Mouse (Mus musculus) intestine, embryonic 14.5 days (tissue): ENCODE results near the gene Wdr17. TPM values are rescaled to one million over a fixed set of nuclear protein-coding genes. Genes with fewer than 3 reads are reported as not detected.

Source experiments
- ATAC-seq: fragments of 200-750 bp; cut with Nextera tagmentation; replicated peaks from 2 replicates; pipeline ENCODE4 v1.8.0; 2017; ENCODE audit warnings: low read depth, moderate number of reproducible peaks, moderate TSS enrichment, moderate library complexity; ENCODE audit not compliant: low FRiP score, low TSS enrichment
- DNase-seq: peaks from one replicate; pipeline ENCODE4 v3.0.0-alpha.2; 2018; ENCODE audit warnings: low spot score
- H3K27ac ChIP-seq: fragments of 300-500 bp; sonication (generic); 2 replicates; pipeline ENCODE4 v1.5.1; 2014; ENCODE audit warnings: low read depth, mild to moderate bottlenecking, control low read depth
- H3K27me3 ChIP-seq: fragments of 300-500 bp; sonication (generic); replicated peaks from 2 replicates; pipeline ENCODE4 v1.6.1; 2014; ENCODE audit warnings: low read length, control low read depth; ENCODE audit not compliant: control insufficient read depth, insufficient read depth
- H3K36me3 ChIP-seq: fragments of 300-500 bp; sonication (generic); 2 replicates; pipeline ENCODE4 v1.6.1; 2014; ENCODE audit warnings: low read length, control low read depth; ENCODE audit not compliant: control insufficient read depth, insufficient read depth
- H3K4me1 ChIP-seq: fragments of 300-500 bp; sonication (generic); replicated peaks from 2 replicates; pipeline ENCODE4 v1.6.1; 2014; ENCODE audit warnings: low read length, control low read depth, mixed read lengths; ENCODE audit not compliant: control insufficient read depth, insufficient read depth
- H3K4me2 ChIP-seq: fragments of 300-500 bp; sonication (generic); 2 replicates; pipeline ENCODE4 v1.6.1; 2014; ENCODE audit warnings: low read length
- H3K4me3 ChIP-seq: fragments of 300-500 bp; sonication (generic); 2 replicates; pipeline ENCODE4 v1.5.1; 2014; ENCODE audit warnings: low read depth, low read length, control low read depth, mixed read lengths
- H3K9ac ChIP-seq: fragments of 300-500 bp; sonication (generic); 2 replicates; pipeline ENCODE4 v1.6.1; 2014; ENCODE audit warnings: mild to moderate bottlenecking, low read length
- H3K9me3 ChIP-seq: fragments of 300-500 bp; sonication (generic); 2 replicates; pipeline ENCODE4 v1.6.1; 2016; ENCODE audit warnings: low read length, control low read depth; ENCODE audit not compliant: control insufficient read depth
- WGBS: fragments of 180-500 bp; shearing (Covaris S2); extraction: QIAGEN DNeasy Blood & Tissue Kit; methylation state at CpG from one replicate; pipeline ENCODE4 v1.1.7; 2014; 5-methylcytosine and 5-hydroxymethylcytosine counted together
- polyA plus RNA-seq: library from polyadenylated mRNA; unstranded; fragments of >200 nt; fragmentation: Nextera tagmentation; extraction: Ambion mirVana; gene quantifications from 2 replicates; pipeline ENCODE4 v1.2.1, GENCODE M21; 2014

Gene Wdr17
- polyA plus RNA-seq, 1 experiment from 2014 or later, result 0.62 TPM

- DNase-seq (no peak), ATAC-seq (no peak)
- no peaks in the 10 kb centered on the region for H3K27me3 ChIP-seq
- 96% methylated on average over 2 of the region's 2 CpGs for WGBS
- no peaks in the 10 kb centered on the region for H3K9me3 ChIP-seq
- no peaks in the 10 kb centered on the region for H3K36me3 ChIP-seq
- H3K9ac ChIP-seq, result no peak overlapping the region
- H3K27ac ChIP-seq, result no peak overlapping the region
- no peaks in the 10 kb centered on the region for H3K4me1 ChIP-seq
- H3K4me2 ChIP-seq, result no peak overlapping the region
- H3K4me3 ChIP-seq, result no peak overlapping the region
These were observed 289.6 kb downstream of the Wdr17 start for GRCm38 (mm10) chr8:54597386-54597785.

DNA sequence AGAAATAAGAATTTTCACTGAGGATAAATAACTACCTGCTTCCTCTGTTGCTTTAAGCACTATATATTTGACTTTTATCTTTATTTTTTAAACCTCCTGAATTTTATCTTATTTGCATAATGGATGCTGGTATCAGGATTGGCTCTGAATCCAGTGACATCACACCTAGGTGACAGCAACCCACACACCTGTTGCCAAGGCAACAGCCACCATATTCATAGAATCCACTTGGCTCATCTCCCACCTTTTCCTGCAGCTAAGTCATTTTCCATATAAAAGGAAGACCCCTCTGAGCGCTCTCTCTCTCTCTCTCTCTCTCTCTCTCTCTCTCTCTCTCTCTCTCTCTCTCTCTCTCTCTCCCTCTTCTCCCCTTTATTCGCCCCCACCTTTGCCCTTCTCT is 290.0 kb downstream of the Wdr17 start:
- H3K27ac ChIP-seq, result no peak overlapping the region
- WGBS, result 92% methylated on average over 2 of the region's 2 CpGs
- no peaks in the 10 kb centered on the region for H3K4me1 ChIP-seq
- ATAC-seq (no peak), DNase-seq (no peak)
- H3K9me3 ChIP-seq, result no peaks in the 10 kb centered on the region
- no peak overlapping the region for H3K4me3 ChIP-seq
- no peak overlapping the region for H3K9ac ChIP-seq
- no peak overlapping the region for H3K4me2 ChIP-seq
- H3K27me3 ChIP-seq, result no peaks in the 10 kb centered on the region
- no peaks in the 10 kb centered on the region for H3K36me3 ChIP-seq

DNA sequence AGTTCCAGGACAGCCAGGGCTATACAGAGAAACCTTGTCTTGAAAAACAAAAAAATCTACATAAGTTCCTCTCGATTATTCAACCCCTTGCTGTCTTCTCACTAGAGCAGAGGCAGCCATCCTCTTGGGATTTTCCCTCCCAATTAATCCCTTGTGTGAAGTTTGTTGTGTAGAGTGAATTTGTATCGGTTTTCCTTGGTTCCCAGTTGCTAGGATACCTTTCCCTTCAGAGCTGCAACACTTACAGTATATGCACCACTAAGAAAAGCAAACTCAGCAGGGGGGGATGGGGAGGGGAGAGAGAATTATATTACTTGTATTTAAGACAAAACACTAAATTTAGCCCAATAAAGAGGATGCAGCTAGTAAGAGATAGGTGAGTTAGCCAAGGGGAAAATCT is 290.9 kb downstream of the Wdr17 start:
- Histone ChIP-seq H3K27me3 (no peaks in the 10 kb centered on the region), H3K4me3 (no peak overlapping the region), H3K4me2 (no peak overlapping the region), H3K9me3 (no peaks in the 10 kb centered on the region), H3K36me3 (no peaks in the 10 kb centered on the region), H3K4me1 (no peaks in the 10 kb centered on the region), H3K9ac (no peak overlapping the region), H3K27ac (no peak overlapping the region)
- 65% methylated on average over 2 of the region's 2 CpGs for WGBS
- DNase-seq, result no peak
- no peak for ATAC-seq

DNA sequence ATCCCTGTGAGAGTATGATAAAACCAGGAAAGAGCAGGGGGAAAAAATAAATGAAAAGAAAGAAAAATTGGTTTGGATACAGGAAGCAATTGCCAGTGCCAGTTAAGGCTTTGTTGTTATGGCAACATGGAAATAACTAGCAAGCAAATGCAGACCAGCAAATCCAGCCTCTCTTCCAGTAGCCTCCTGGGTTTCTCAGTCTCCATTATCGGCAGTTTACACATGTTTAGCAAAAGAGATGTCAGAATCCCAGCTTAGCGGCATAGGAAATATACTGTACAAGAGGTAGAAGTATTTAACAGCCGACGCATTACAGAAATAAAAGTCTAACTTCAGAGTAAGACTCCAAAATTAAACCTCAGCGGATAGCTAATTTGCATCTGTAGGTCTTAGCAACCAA is 292.4 kb downstream of the Wdr17 start:
- no peak for DNase-seq
- H3K36me3 ChIP-seq, result no peaks in the 10 kb centered on the region
- no peak overlapping the region for H3K9ac ChIP-seq
- no peak for ATAC-seq
- H3K9me3 ChIP-seq, result no peaks in the 10 kb centered on the region
- H3K27me3 ChIP-seq, result no peaks in the 10 kb centered on the region
- H3K4me3 ChIP-seq, result no peak overlapping the region
- H3K4me1 ChIP-seq, result no peaks in the 10 kb centered on the region
- H3K4me2 ChIP-seq, result no peak overlapping the region
- no peak overlapping the region for H3K27ac ChIP-seq
- 85% methylated on average over 5 of the region's 5 CpGs for WGBS

DNA sequence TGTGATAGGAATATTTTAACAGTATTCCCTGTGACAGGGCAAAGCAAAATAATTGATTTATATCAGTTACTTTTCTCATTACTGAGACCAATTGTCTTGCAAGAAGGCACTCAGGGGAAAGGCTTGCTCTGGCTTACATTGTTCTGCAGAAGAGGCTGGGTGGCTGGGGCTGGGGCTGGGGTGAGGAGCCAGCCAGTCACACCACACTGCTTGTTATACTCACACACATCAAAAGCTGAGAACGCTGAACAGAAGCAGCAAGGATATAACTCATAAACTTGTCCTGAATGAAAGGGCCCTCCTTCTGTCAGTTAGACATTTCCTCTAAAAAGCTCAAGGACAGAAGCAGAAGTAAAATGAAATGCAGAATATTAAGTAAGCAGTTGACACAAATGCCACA is 304.1 kb downstream of the Wdr17 start:
- Histone ChIP-seq H3K27me3 (no peaks in the 10 kb centered on the region), H3K36me3 (no peaks in the 10 kb centered on the region), H3K4me2 (no peak overlapping the region), H3K4me3 (no peak overlapping the region), H3K9me3 (no peaks in the 10 kb centered on the region), H3K4me1 (no peaks in the 10 kb centered on the region), H3K27ac (no peak overlapping the region), H3K9ac (no peak overlapping the region)
- 58% methylated on average over 1 of the region's 1 CpGs for WGBS
- ATAC-seq, result no peak
- DNase-seq, result no peak

GRCm38 (mm10) chr8:54581436-54581835 is 305.5 kb downstream of the Wdr17 start:
- WGBS, result 81% methylated on average over 3 of the region's 3 CpGs
- H3K36me3 ChIP-seq, result no peaks in the 10 kb centered on the region
- no peak overlapping the region for H3K4me3 ChIP-seq
- no peak overlapping the region for H3K4me2 ChIP-seq
- DNase-seq, result no peak
- no peaks in the 10 kb centered on the region for H3K9me3 ChIP-seq
- H3K27me3 ChIP-seq, result no peaks in the 10 kb centered on the region
- no peaks in the 10 kb centered on the region for H3K4me1 ChIP-seq
- no peak overlapping the region for H3K27ac ChIP-seq
- H3K9ac ChIP-seq, result no peak overlapping the region
- ATAC-seq, result no peak

Other genes with a start within 250 kb of the Wdr17 start
- 8.5 and 8.6 TPM in 2 replicates for gene Gpm6a, start 67.7 kb upstream of the Wdr17 start, polyA plus RNA-seq